Mouse (Mus musculus) hindbrain, embryonic 14.5 days (tissue): Measurements from ENCODE around the gene Btbd3. TPM values are rescaled to one million over a fixed set of nuclear protein-coding genes. Genes with fewer than 3 reads are reported as not detected.

Experiments used
- ATAC-seq: fragments of 200-750 bp; cut with Nextera tagmentation; 2 replicates; pipeline ENCODE4 v1.8.0; 2017; ENCODE audit warnings: moderate number of reproducible peaks, mild to moderate bottlenecking, moderate TSS enrichment, moderate library complexity; ENCODE audit not compliant: low FRiP score
- DNase-seq: peaks from one replicate; pipeline ENCODE4 v3.0.0-alpha.2; 2015; ENCODE audit warnings: low spot score
- H3K27ac ChIP-seq: fragments of 300-500 bp; sonication (generic); 2 replicates; pipeline ENCODE4 v1.5.1; 2014; ENCODE audit warnings: mild to moderate bottlenecking, moderate library complexity
- H3K27me3 ChIP-seq: fragments of 300-500 bp; sonication (generic); 2 replicates; pipeline ENCODE4 v1.6.1; 2014; ENCODE audit warnings: mild to moderate bottlenecking, low read length, mixed read lengths; ENCODE audit not compliant: control insufficient read depth, insufficient read depth
- H3K36me3 ChIP-seq: fragments of 300-500 bp; sonication (generic); replicated peaks from 2 replicates; pipeline ENCODE4 v1.6.1; 2014; ENCODE audit not compliant: control insufficient read depth, insufficient read depth
- H3K4me1 ChIP-seq: fragments of 300-500 bp; sonication (generic); replicated peaks from 2 replicates; pipeline ENCODE4 v1.6.1; 2014; ENCODE audit warnings: antibody characterized with exemption, low read length, mixed read lengths; ENCODE audit not compliant: control insufficient read depth, insufficient read depth
- H3K4me2 ChIP-seq: fragments of 300-500 bp; sonication (generic); replicated peaks from 2 replicates; pipeline ENCODE4 v1.6.1; 2014; ENCODE audit warnings: mild to moderate bottlenecking, moderate library complexity
- H3K4me3 ChIP-seq: fragments of 300-500 bp; sonication (generic); replicated peaks from 2 replicates; pipeline ENCODE4 v1.5.1; 2014; ENCODE audit warnings: mild to moderate bottlenecking, low read length
- H3K9ac ChIP-seq: fragments of 300-500 bp; sonication (generic); 2 replicates; pipeline ENCODE4 v1.6.1; 2014
- H3K9me3 ChIP-seq: fragments of 300-500 bp; sonication (generic); 2 replicates; pipeline ENCODE4 v1.6.1; 2016; ENCODE audit warnings: low read length; ENCODE audit not compliant: control insufficient read depth
- WGBS: fragments of 180-500 bp; shearing (Covaris S2); extraction: QIAGEN DNeasy Blood & Tissue Kit; methylation state at CpG from one replicate; pipeline ENCODE4 v1.1.7; 2014; 5-methylcytosine and 5-hydroxymethylcytosine counted together
- polyA plus RNA-seq: library from polyadenylated mRNA; unstranded; fragments of >200 nt; fragmentation: Nextera tagmentation; extraction: Ambion mirVana; gene quantifications from 2 replicates; pipeline ENCODE4 v1.2.1, GENCODE M21; 2014

Btbd3 gene
- polyA plus RNA-seq, 1 experiment from 2014 or later: 32.1 TPM

- Histone ChIP-seq H3K4me3 (no peak overlapping the region), H3K4me2 (no peak overlapping the region), H3K27ac (peak overlapping the region; percentile 40), H3K27me3 (no peaks in the 10 kb centered on the region), H3K4me1 (peaks cover 9% of the 10 kb centered on the region), H3K36me3 (no peaks in the 10 kb centered on the region), H3K9me3 (no peaks in the 10 kb centered on the region), H3K9ac (no peak overlapping the region; the same call in 1 of the 2 replicates)
- ATAC-seq: peak; percentile 88
- WGBS: 0% methylated on average over 4 of the region's 4 CpGs
- DNase-seq: peak; percentile 55
Observed at GRCm38 (mm10) chr2:138405753-138406528, 149.6 kb downstream of the Btbd3 start.

- Histone ChIP-seq H3K4me1 (peaks cover 9% of the 10 kb centered on the region), H3K27me3 (no peaks in the 10 kb centered on the region), H3K36me3 (no peaks in the 10 kb centered on the region), H3K4me2 (no peak overlapping the region), H3K9ac (no peak overlapping the region), H3K9me3 (no peaks in the 10 kb centered on the region), H3K4me3 (no peak overlapping the region), H3K27ac (peak overlapping the region; percentile 40; the same call in 1 of the 2 replicates)
- DNase-seq: peak; percentile 40
- ATAC-seq: peak; percentile 42; the same call in 1 of the 2 replicates
Observed at GRCm38 (mm10) chr2:138406703-138407102, 150.3 kb downstream of the Btbd3 start.

DNA sequence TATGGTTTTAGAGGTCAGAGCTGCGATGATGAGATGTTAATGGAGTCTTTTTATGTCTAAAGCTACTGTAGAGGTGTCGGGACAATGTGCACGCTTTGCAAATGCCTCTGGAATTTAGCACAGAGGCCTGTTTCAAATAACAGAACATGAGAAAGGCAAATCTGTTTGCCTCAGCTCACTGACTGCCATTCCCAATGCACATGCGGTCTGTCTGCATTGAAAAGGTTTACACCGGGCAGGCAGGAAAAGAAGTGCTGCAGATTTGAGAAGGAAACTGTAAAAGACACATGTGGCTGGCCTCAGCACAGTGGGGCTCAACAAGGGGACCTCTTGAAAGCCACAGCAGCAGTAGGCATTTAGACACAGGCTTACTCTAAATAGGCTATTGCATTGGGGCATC is 156.2 kb downstream of the Btbd3 start:
- no peak for ATAC-seq
- Histone ChIP-seq H3K9ac (no peak overlapping the region), H3K27me3 (no peaks in the 10 kb centered on the region), H3K4me1 (no peaks in the 10 kb centered on the region), H3K4me3 (no peak overlapping the region), H3K27ac (no peak overlapping the region), H3K36me3 (no peaks in the 10 kb centered on the region), H3K9me3 (no peaks in the 10 kb centered on the region), H3K4me2 (no peak overlapping the region)
- DNase-seq: no peak
- 61% methylated on average over 5 of the region's 5 CpGs for WGBS

DNA sequence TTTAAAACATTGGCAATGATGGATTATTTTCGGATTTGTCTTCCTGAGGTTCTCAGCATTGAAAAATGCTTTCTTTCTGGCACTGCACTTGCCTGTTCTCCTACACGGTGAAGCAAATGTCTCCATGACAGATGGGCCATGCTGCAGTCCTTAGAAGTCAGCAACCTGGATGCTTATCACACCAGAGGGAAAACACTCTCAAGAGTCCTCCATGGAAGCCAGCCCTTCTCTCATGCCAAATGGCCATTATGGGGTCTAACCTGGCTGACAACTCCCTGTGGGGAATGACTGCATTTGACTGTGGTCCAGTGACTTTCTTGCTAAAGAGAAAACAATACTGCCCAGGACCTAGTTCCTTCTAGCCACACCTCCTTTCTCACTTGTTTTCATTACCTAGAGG is 166.0 kb downstream of the Btbd3 start:
- no peak overlapping the region for H3K4me3 ChIP-seq
- H3K9me3 ChIP-seq: no peaks in the 10 kb centered on the region
- no peak for ATAC-seq
- no peak for DNase-seq
- H3K27ac ChIP-seq: no peak overlapping the region
- H3K36me3 ChIP-seq: no peaks in the 10 kb centered on the region
- H3K9ac ChIP-seq: no peak overlapping the region
- H3K27me3 ChIP-seq: no peaks in the 10 kb centered on the region
- WGBS: 85% methylated on average over 2 of the region's 2 CpGs
- no peaks in the 10 kb centered on the region for H3K4me1 ChIP-seq
- H3K4me2 ChIP-seq: no peak overlapping the region

GRCm38 (mm10) chr2:138431991-138432390 is 175.6 kb downstream of the Btbd3 start:
- Histone ChIP-seq H3K4me2 (no peak overlapping the region), H3K9ac (no peak overlapping the region), H3K4me1 (no peaks in the 10 kb centered on the region), H3K36me3 (no peaks in the 10 kb centered on the region), H3K27me3 (no peaks in the 10 kb centered on the region), H3K27ac (no peak overlapping the region), H3K9me3 (no peaks in the 10 kb centered on the region), H3K4me3 (no peak overlapping the region)
- no peak for ATAC-seq
- DNase-seq: no peak
- WGBS: 38% methylated on average over 2 of the region's 2 CpGs

DNA sequence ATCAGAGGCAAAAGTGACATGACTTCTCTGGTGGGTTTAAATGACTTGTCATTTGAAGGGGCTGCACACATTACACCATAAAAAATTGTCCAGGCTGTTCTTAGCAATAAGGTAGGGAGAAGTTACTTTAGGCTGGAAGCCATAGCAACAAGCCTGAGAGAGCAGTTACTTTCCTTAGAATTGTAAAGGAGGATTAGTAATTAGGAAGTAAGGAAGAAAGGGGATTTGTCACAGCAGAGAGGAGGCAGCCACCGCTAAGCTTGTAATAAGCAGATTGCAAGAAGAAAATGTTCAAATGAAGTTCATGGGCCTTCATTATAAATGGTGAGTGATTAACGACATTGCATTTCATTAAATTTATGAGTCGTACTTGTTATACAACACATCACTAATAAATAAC is 190.1 kb downstream of the Btbd3 start:
- H3K27ac ChIP-seq: no peak overlapping the region
- no peaks in the 10 kb centered on the region for H3K36me3 ChIP-seq
- no peak overlapping the region for H3K4me2 ChIP-seq
- ATAC-seq (no peak), DNase-seq (no peak)
- WGBS: 40% methylated on average over 3 of the region's 3 CpGs
- no peak overlapping the region for H3K9ac ChIP-seq
- H3K27me3 ChIP-seq: no peaks in the 10 kb centered on the region
- H3K9me3 ChIP-seq: no peaks in the 10 kb centered on the region
- no peaks in the 10 kb centered on the region for H3K4me1 ChIP-seq
- H3K4me3 ChIP-seq: no peak overlapping the region

GRCm38 (mm10) chr2:138446943-138447342 is 190.6 kb downstream of the Btbd3 start:
- Histone ChIP-seq H3K27me3 (no peaks in the 10 kb centered on the region), H3K9me3 (no peaks in the 10 kb centered on the region), H3K36me3 (no peaks in the 10 kb centered on the region), H3K4me3 (no peak overlapping the region), H3K4me2 (no peak overlapping the region), H3K4me1 (no peaks in the 10 kb centered on the region), H3K9ac (no peak overlapping the region), H3K27ac (no peak overlapping the region)
- WGBS: 71% methylated on average over 7 of the region's 7 CpGs
- ATAC-seq (no peak), DNase-seq (no peak)

GRCm38 (mm10) chr2:138447681-138448080 is 191.3 kb downstream of the Btbd3 start:
- Histone ChIP-seq H3K36me3 (no peaks in the 10 kb centered on the region), H3K27ac (no peak overlapping the region), H3K4me2 (no peak overlapping the region), H3K4me3 (no peak overlapping the region), H3K9me3 (no peaks in the 10 kb centered on the region), H3K9ac (no peak overlapping the region), H3K27me3 (no peaks in the 10 kb centered on the region), H3K4me1 (no peaks in the 10 kb centered on the region)
- ATAC-seq: no peak
- 95% methylated on average over 3 of the region's 3 CpGs for WGBS
- no peak for DNase-seq

GRCm38 (mm10) chr2:138468046-138468572 is 211.7 kb downstream of the Btbd3 start:
- Histone ChIP-seq H3K27me3 (no peaks in the 10 kb centered on the region), H3K4me1 (no peaks in the 10 kb centered on the region), H3K9ac (no peak overlapping the region), H3K36me3 (no peaks in the 10 kb centered on the region), H3K4me2 (no peak overlapping the region), H3K9me3 (no peaks in the 10 kb centered on the region), H3K4me3 (no peak overlapping the region), H3K27ac (no peak overlapping the region)
- ATAC-seq (no peak), DNase-seq (no peak)
- WGBS: 72% methylated on average over 22 of the region's 22 CpGs
